Mouse (Mus musculus): ENCODE results near the gene Ttll3. TPM values are rescaled to one million over a fixed set of nuclear protein-coding genes. Genes with fewer than 3 reads are reported as not detected.

The Ttll3 gene
- total RNA-seq, 2 experiments from 2014 or later, result 4.0 TPM; not detected in 1

DNA sequence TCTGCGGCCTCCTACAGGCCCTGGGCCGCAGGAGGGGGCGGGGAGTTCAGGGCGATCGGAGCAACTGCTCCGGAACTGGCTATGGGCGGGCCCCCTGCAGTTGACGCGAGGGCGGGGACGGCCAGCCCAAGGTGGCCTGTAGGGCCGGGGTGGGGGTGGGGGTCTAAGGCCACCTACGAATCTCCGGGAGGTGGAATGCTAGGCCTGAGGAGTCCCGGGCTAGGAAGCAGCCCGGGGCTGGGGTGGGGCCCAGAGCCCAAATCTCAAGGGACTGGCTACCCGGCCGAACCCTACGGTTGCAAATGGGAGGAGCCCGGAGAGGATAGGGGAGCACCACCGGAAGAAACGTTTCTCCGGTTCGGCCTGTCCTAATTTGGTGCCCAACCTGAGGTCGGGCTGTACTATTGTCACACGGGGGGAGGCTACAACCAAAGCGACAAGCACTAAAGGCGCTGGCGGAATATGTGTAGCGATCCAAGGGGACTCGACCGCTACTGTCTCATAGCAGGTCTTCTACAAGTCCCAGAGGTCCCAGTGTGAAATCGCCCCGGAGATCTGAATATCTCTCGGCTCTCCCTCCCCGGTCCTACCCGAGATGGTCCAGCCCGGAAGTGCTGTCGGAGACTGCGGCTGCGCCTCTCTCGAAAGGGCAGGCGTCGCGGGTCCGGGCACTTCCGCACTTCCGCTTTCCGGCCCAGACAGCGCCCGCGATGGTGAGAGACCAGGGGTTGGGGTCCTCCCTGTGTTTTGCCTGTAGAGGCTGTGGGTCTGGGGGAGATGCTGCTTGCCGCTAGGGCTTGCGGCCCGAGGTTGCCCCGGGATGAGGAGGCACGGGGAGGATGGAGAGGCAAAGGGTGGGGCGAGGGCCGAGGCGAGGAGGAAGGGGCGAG lies 11.3 kb upstream of the Ttll3 start, which contains the start of the genes Tada3 and Arpc4:
TSS of gene Tada3 (minus strand) at position 388 of the 890 bp plus-strand sequence.
TSS of gene Arpc4 (plus strand) at position 620 of the 890 bp plus-strand sequence.
- peak; percentile 87 for ATAC-seq (replicated peaks; ENCODE audit: low FRiP score, poor library complexity, severe bottlenecking)

DNA sequence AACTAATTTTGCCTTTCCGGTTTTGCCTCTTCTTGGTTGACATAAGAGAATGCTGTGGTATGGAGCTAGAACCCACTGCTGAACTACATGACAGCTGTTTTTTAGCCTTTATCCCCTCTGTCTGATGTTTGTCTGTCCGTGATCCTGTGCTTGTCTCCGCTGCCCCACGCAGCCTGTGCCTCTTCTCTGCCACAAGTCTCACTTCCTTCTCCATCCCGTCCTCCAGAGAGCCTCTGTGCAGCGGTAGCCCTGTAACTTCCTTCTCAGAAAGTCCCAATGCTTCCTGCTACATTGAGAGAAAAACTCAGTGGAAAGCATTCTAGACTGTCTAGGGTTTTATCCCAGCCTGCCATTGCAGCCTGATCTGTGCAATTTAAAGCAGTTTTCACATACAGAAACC lies 9.8 kb upstream of the Ttll3 start:
- no peak for ATAC-seq (replicated peaks; ENCODE audit: low FRiP score, poor library complexity, severe bottlenecking)

DNA sequence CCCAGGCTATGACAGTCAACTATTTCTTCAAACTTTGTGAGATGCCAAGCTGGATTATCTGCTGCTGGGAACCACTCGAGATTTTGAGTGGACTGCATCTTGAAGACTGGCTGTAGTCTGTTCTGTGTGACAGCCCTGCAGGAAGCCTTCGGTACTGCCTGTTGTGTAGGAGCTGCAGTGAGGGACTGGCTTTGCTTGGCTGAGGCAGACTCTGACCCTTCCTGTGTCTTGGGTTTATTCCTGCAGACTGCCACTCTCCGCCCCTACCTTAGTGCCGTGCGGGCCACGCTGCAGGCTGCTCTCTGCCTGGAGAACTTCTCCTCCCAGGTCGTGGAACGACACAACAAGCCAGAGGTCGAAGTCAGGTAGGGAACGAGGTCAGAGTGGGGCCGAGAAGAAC lies 8.6 kb upstream of the Ttll3 start:
- ATAC-seq (replicated peaks; ENCODE audit: low FRiP score, poor library complexity, severe bottlenecking), result no peak

DNA sequence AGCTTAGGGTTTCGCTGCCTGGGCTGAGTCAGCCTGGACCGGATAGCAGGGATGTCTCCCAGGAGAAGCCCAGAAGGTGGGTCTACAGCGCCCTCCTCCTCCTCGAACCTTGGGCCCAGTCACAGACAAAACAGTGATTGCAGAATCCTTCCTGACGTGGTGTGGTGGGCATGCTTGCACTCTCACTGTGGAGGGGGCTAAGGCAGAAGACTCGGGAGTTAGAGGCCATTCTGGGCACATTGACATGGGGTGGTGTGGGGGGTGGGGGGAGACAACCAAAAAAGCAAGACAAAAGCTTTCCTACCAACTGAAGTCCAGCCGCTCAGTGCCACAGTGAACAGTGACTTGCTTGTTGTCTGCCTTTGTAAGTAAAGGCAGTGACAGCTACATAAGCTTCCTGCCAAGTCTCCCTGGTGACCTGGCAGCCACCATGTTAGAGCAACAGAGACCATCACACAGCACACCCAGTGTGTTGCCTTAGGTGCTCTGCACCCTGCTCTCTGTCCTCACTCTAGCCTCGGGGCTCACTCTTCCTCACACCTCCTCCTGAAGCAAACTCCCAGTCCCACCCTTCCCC lies 4.6 kb upstream of the Ttll3 start:
- ATAC-seq (replicated peaks; ENCODE audit: low FRiP score, poor library complexity, severe bottlenecking), result no peak

DNA sequence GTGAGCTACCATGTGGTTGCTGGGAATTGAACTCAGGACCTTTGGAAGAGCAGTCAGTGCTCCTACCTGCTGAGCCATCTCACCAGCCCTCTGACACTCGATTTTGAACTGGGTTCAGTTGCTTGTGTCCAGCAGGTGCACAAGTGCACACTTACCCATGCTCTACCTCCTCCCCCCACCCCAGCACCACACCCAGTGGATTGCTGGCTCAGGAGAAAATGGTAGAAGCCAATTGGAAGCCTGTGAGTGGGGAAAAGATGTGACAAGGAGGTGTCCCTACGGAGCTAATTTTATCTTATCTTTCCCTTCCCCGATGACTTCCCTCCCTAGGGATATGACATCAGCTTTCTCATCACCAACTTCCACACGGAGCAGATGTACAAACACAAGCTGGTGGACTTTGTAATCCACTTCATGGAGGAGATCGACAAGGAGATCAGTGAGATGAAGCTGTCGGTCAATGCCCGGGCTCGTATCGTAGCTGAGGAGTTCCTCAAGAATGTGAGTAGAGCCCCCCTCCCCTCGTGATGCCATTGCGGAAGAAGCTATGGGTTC lies 3.8 kb upstream of the Ttll3 start:
- no peak for ATAC-seq (replicated peaks; ENCODE audit: low FRiP score, poor library complexity, severe bottlenecking)

DNA sequence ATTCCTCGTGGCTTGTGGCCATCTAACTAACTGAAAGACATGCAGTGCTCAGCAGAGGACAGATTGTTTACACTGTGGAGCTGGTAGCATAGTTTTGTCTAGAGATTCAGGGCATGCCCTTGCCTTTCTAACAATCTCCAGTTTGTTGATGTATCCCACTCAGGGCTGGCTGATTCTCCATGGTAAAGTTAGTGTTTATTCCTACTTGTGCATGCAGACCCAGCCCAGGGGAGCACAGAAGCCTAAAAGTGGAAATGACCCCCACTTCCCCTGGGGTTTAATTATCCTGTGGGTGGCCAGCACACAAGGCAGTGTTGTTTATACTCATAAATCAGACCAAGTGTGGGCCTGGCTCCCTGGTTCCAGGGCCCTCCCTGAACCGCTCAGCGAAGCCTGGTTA lies 3.0 kb upstream of the Ttll3 start:
- ATAC-seq (replicated peaks; ENCODE audit: low FRiP score, poor library complexity, severe bottlenecking), result no peak

DNA sequence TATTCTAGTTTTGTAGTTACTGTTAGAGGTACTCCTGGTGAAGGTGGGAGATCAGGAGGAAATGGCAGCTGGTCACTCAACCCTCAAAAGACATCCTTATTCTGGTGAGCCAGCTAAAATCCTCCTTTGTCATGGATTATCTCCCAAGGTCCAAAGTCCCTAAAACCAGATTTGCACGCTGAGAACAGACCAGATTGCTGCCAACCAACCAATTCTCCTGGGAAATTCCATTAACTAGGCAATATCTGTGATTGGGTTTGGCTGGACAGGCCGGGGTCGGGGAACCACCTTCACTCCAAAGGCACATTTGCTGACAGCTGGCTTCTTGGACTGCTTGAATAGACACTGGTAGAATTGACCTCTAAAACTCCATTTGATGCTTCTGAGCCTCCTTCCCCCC lies 1.7 kb downstream of the Ttll3 start:
- no peak for ATAC-seq (replicated peaks; ENCODE audit: low FRiP score, poor library complexity, severe bottlenecking)

DNA sequence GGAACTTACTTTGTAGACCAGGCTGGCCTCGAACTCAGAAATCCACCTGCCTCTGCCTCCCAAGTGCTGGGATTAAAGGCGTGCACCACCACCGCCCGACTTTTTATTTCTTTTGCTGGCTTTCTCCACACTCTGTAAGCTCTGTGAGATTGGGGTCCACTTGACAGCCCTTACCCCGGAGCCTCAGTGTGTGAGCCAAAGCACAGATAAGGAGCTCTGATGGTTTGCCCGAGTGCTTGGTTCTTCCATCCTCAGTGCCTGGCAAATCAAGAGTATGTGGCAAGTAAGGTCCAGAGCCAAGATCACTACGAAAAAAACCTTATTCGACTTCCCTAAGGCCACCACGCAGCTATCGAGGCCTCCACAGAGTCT lies 2.9 kb downstream of the Ttll3 start:
- no peak for ATAC-seq (replicated peaks; ENCODE audit: low FRiP score, poor library complexity, severe bottlenecking)

DNA sequence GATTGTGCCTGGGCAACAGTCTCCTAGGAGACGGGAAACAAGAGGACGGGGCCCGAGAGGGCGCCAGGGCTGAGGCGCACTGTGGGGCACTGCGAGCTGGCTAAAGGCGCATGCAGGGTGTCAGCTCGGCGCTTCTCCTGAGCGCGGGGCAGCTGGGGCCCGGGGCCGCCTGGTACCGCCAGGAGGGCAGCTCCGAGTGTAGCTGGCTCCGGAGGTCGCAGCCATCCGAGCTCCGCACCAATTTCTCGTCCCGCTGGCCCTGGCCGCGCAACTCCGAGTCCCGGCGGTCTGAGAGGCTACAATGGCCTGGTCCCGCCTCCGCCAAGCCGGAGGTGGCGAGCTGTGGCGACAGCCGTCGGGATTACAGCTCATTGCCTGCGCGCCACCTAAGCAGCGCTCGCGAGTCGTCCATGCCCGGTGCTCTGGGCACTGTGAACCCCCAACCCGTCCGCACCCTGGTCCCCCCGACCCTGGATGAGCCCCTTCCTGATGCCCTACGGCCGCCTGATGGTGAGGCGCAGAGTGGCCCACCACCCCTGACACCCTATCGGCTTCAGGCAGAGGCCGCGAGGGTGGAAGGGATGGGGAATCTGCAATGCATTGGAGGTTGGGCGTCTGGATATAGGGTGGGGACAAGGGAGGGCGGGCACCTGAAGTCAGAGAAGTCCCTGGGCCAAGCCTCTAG lies 3.5 kb downstream of the Ttll3 start:
- no peak for ATAC-seq (replicated peaks; ENCODE audit: low FRiP score, poor library complexity, severe bottlenecking)

DNA sequence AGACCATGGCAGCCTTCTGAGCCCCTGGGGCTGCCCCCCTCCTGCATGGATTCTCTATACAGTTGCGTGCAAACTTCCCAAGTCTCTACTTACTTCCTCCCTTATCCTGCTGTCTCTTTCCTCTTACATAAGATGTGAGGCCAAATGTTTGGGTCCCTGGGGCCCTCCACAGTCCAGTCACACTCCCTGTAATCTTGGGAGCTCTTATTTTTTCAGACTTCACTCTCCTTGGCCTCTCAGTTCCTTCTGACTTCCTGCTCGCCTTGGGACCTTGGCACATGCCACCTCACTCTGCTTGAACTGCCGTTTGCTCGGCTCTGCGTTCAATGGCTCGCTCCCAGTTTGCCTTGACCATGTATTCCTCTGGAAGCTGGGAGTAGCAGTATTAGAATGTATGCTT lies 4.9 kb downstream of the Ttll3 start:
- no peak for ATAC-seq (replicated peaks; ENCODE audit: low FRiP score, poor library complexity, severe bottlenecking)

DNA sequence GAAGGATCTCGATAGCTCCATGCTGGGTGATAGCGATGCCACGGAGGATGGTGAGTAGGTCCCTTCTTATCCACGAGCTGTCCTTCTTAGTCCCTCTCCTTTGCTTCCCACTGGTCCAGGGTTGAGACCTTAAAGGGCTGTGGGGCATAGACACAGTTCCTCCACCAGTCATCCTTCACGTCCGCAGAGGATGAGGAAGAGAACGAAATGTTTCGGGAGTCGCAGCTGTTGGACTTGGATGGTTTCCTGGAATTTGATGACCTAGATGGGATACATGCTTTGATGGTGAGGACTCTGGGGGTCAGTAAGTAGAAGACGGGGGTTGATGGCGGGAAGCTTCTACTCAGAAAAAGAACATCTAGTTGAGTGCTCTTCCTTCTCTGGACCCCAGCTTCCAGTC lies 5.8 kb downstream of the Ttll3 start:
- no peak for ATAC-seq (replicated peaks; ENCODE audit: low FRiP score, poor library complexity, severe bottlenecking)

DNA sequence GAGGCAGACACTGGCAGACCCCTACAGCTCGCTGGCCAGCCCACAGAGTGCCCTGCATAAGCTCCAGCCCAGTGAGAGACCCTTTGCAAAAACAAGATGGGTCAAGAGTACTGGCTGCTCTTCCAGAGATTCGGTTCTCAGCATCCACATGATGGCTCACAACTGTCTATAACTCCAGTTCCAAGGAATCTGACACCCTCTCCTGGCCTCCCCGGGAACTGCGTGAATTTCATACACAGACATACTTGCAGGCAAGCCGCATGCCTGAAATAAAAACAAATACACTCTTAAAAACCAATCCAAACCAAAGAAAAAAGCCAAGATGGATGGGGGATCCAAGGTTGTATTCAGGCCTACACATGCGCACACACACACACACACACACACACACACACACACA lies 6.4 kb downstream of the Ttll3 start:
- no peak for ATAC-seq (replicated peaks; ENCODE audit: low FRiP score, poor library complexity, severe bottlenecking)

DNA sequence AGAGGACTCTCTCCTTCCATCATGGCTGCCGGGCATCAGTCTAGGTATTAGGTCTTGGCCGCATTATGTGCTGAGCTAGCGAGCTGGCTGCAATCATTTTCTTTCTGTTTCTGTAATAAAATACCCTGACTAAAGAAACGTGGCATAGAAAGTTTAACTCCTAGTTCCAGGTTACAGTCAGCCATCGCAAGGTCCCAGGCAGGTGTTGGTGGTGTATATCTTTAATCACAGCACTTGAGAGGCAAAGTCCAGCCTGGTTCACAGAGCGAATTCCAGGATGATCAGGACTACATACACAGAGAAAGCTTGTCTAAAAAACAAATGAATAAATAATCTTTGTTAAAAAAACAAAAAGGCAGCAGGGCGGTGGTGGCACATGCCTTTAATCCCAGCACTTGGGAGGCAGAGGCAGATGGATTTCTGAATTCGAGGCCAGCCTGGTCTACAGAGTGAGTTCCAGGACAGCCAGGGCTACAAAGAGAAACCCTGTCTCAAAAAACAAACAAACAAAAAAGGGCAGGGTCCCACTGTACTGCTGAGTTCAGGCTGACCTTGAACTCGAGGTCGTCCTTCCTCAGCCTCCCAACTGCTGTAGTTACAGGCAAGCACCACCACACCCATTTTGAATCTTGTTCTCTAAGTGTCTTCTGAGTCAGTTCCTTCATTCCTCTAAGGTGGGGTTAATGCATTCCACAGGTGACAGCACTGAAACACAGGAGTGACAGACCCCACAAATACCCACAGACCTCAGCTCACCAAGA lies 7.4 kb downstream of the Ttll3 start:
- no peak for ATAC-seq (replicated peaks; ENCODE audit: low FRiP score, poor library complexity, severe bottlenecking)

DNA sequence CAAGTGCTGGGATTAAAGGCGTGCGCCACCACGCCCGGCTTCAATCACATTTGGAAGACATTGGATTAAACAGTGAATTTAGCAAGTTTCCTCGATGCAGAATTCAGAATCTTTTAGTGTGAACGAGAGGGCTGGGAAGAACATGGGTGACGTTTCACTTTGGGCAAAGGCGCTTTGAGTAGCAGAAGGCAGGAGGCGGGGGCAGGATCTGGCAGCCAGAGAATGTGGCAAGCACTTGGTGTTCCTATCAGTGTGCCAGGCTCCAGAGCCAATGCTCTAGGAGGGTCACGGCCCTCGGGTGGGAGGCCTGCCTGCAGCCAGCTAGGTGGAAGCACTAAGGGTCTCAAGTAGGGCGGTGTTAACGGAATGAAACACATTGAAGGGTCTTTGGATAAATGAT lies 13.0 kb downstream of the Ttll3 start:
- ATAC-seq (replicated peaks; ENCODE audit: low FRiP score, poor library complexity, severe bottlenecking), result no peak

DNA sequence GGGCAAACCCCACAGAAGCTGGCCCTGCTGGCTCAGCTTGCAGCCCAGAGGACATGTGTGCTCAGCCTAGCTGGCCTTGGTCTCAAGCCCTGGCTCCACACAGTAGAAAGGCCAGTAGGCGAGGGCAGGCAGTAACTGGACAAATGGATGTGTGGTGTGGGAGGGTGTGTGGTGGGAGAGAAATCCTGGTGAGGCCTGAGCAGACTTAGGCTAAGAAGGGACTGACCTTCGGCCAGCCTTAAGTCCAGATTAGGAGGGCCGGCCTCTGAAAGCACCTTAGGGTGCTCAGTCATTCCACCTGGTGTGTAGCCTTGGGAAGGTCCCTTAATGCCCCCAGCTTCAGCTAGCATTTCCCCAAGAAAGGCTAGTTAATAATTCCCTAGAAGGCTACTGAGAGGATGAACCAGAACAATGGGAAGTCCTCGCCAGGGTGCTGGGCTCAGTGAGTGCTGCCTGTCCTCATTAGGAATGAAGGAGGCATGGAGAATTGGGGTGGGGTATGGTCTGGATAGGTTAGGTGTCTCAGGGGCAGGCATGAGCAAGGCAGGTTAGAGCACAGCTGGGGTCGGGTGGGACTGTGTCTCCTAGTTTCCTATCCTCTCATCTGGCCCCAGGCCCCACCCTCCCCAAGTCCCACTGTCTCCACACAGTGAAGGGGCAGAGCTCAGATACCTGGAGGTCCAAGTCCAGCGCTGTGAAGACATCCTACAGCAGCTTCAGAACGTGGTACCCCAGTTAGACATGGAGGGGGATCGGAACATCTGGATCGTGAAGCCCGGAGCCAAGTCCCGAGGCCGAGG lies 15.8 kb downstream of the Ttll3 start:
- ATAC-seq (replicated peaks; ENCODE audit: low FRiP score, poor library complexity, severe bottlenecking), result no peak

DNA sequence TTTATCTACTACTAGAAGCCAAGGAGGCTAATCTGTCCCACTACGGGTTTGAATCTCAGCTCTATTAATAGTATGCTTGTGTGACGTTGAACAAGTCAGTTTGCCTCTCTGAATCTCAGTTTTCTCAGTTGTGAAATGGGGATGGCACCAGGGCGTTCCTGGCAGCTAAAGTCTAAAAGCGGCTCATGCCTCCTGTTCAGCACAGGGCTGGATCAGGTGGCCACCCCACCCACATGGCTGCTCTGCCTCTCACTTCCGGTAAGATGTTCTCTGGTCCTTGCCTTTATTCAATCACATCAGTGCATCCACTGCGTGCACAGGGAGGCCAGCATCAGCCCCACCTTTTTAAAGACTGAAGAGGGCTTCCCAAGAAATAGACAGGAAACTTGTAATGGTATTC lies 16.4 kb downstream of the Ttll3 start:
- no peak for ATAC-seq (replicated peaks; ENCODE audit: low FRiP score, poor library complexity, severe bottlenecking)

DNA sequence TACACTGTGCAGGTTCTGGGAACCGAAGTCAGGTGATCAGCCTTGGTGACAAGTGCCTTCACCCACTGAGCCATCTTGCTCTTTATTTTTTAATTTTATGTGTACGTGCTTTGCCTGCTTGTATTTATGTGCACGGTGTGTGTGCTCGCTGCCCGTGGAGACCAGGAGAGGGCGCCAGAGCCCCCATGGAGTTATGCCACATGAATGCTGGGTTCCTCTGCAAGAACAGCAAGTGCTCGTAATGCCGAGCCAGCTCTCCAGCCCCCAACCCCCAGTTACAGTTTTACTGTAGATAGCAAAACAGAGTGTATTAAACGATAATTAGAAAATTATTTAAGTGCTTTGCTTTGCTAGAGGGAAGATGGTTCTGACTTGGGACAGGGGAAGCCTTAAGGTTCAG lies 17.6 kb downstream of the Ttll3 start:
- ATAC-seq (replicated peaks; ENCODE audit: low FRiP score, poor library complexity, severe bottlenecking), result no peak

DNA sequence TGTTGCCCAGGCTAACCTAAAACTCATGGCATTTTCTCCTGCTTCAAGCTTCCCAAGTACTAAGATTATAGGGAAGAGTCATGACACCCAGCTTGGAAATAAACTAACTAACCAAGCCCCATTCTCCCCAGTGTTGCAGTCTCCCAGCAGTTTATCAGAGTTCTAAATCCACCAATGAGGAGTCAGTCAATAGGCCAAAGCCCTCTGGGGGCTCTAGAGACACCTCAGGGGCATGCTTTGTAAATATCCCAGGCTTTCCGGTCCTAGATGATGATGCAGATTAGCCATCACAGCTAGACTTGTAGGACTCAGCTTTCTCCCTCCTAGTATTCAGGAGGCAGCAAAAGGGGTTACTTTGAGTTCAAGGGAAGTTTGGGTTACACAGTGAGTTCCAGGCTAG lies 20.9 kb downstream of the Ttll3 start:
- ATAC-seq (replicated peaks; ENCODE audit: low FRiP score, poor library complexity, severe bottlenecking), result no peak

DNA sequence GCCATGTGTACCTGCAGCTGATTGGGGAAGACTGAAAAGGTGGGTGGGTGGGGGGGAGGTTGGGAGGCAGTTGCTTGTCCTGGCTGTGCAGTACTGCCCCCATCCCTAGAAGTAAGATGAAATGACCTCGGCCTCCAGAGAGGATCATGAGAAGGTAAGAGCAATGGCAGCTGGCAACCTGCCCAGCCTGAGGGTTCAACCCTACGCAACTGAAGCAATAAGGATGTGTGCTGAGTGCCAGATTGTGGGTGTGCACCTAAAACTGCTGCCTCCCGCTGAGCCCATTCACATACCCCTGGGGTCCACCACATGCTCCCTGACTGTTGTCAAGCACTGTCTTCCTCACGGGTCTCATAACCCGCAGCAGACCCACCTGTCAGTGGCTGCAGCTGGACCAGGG lies 27.4 kb downstream of the Ttll3 start:
- no peak for ATAC-seq (replicated peaks; ENCODE audit: low FRiP score, poor library complexity, severe bottlenecking)

All from erythroid progenitor cell, adult 5-6 weeks (primary cell).